Mouse (Mus musculus): Measurements from ENCODE around the gene Rabep1.
"Not testable (repeated sequence)": the region's sequence is repeated elsewhere in the genome, so short reads cannot be mapped to it uniquely, and the experiment has no call there.

Rabep1 gene

DNA sequence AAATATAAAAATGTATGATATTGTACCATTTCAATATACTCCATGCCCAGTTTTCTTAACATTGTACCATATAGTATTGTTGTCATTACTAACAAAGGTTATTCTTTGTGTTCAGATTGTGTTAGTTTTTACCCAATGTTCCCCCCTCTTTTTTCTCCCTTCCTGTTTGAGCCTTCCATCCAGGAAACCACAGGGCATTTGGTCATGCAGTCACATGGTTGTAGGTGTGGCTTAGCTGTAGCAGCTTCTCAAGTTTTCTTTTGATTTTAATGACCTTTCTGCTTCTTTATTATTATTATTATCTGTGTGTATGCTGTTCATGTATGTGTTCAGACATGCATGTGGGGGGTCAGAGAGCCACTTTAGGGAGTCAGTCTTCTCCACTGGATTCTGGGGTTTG, 47.0 kb downstream of the Rabep1 start:
- no peak for DNase-seq (ENCODE audit: low read depth, low spot score)

DNA sequence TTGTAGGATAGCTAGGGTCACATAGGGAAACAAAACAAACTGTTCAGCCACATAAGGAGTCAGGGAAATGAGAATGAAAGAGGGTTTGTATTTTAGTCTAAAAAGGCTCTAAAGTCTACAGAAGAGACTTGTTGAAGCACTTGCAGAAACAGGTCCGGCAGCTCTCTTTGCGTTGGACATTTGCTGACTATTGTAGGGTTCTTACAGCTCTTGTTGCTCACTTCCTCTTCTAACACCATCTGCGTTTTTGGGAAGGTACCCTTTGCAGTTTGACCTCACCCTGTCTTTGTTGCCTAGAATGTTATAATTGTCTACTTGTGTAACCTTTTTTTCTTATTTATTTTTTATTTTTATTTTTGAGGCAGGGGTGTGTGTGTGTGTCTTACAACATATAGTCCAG, 53.1 kb downstream of the Rabep1 start:
- DNase-seq (ENCODE audit: low read depth, low spot score), result no peak

DNA sequence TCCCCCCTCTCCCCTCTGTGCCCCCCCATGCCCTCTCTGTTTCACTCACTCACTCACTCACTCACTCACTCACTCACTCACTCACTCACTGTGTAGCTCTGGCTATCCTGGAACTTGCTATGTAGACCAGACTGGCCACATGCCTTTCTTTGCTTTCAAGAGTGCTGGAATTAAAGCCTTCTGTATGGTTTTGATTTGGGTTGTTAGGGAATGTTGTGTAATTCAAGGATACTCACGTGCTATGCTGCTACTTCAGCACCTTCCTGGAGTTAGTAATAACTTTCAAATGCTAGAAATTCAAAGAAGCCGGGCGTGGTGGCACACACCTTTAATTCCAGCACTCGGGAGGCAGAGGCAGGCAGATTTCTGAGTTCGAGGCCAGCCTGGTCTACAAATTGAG, 53.6 kb downstream of the Rabep1 start:
- DNase-seq (ENCODE audit: low read depth, low spot score), result not testable (repeated sequence)

DNA sequence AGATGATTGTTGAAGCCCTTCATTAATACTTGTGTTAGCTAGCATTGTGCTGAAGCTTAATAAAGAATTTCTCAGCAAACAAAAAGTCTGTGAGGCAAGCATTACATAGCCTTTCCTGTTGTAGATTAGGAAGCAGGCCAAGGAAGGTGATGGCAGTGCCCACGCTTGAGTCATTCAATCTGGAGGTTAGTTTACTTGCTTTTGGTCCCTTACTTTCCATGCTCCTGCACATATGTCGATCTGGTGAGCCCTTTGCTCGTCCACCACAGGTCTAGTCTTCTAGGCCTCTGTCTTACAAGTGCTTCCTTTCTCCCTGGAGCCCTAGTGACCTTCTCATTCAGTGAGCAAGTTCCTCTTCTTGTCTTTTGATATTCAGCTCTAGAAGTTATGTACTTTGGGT, 62.1 kb downstream of the Rabep1 start:
- no peak for DNase-seq (ENCODE audit: low read depth, low spot score)

DNA sequence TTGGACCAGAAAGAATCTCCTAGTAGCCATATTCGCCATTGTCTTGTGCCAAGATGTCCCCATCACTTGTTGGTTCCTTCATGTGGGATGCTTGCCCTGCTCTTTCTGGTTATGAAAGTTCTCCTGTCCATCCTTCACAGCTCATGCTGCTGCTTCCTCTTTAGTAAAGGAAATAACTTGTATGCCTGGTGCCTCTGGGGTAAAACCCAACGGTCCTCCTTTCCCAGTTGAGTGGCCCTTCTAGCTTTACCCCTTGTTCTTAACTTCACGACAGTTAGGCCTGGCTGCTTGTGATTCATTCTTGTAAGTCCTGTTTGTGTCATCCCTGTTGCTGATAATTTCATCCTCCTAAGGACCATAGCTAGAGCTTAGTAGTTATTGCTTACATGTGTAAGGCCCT, 66.7 kb downstream of the Rabep1 start:
- no peak for DNase-seq (ENCODE audit: low read depth, low spot score)

DNA sequence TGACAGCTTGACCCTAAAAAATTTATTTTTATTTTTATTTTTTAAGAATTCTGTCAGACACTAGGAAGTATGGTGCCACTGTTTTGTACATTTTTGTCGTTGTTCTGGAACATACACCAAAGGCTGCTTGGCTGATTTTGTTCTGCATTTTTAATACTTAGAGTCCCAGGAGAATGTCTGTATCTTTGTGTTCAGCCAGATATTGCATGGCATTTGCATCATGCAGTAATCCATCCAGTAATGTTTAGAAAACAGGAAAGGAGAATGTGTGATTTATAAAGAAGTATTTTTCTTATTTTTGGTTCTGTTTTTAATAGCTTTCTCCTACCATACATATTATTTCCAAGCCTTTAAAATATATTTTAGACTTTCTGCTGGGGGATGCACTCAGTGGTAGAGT, 67.3 kb downstream of the Rabep1 start:
- no peak for DNase-seq (ENCODE audit: low read depth, low spot score)

DNA sequence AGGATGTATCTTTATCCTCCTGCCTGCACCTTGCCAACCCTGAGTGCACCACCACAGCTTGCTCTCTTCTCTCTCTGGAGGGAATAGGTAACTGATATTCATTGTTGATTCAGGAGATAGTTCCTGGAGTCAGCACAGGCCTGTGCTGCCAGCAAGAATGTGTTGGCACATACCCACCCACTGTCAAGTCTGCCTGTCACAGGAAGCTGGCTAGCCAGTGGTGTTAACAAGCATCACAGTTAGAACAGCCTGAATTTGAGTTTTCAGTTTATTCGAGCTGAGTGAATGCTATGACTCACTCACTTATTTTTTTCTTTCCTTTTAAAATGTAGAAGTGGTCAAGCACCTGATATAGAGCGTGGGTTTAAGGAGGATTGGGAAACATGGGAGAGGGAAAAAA, 73.3 kb downstream of the Rabep1 start:
- DNase-seq (ENCODE audit: low read depth, low spot score), result no peak

DNA sequence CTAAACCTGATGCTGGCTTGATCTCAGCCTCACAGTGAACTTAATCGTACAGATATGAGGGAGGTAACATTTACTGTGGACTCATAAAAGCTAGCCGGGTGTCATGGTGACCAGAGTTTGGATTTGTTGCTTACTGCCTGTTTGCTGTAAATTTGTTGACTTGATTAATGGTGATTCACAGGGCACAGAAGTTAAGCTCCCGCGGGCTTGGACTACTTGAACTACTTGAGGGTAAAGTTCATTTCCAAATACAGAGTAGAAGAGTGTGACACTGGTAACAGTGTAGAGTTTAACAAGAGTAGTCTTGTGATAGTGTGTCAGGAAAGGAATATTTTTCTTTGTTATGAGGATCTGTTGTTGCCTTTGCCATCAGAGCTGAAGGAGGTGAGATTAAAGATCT, 74.9 kb downstream of the Rabep1 start:
- no peak for DNase-seq (ENCODE audit: low read depth, low spot score)

DNA sequence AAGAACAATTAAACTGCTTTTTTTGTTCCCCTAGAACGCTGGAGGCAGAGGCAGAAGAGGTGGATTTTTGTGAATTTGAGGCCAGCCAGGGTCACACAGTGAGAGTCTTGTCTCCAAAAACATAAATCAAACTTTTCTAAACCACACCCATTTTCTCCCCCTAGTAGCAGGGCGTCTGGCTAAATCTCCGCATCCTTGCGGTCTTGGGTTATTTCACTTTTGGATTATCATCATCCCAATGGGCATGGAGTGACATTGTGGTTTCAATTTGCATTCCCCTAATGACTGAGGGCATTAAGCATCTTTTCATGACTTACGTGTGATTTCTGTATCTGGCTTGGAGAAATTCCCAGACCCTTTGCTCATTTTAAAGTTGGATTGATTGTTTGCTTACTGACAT, 86.9 kb downstream of the Rabep1 start:
- DNase-seq (ENCODE audit: low read depth, low spot score), result no peak

DNA sequence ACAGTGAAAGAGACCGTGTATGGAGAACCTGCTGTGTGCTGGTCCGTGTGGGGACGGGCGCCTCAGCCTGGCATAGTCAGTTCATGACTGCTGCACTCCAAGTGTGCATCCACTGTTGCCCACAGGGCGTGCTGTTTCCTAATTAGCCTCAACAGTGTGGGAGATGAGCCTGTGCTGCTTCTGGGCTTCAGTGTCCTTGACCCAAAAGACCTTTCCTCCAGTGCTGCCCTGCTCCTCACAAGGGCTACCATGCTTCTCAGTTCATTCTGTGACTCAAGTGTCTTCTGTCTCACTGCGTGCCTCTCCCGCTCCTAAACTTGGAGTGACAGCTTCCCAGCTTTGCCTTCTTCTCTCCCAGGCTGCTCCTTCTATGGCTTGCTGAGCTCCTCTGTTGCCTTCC, 90.7 kb downstream of the Rabep1 start:
- no peak for DNase-seq (ENCODE audit: low read depth, low spot score)

DNA sequence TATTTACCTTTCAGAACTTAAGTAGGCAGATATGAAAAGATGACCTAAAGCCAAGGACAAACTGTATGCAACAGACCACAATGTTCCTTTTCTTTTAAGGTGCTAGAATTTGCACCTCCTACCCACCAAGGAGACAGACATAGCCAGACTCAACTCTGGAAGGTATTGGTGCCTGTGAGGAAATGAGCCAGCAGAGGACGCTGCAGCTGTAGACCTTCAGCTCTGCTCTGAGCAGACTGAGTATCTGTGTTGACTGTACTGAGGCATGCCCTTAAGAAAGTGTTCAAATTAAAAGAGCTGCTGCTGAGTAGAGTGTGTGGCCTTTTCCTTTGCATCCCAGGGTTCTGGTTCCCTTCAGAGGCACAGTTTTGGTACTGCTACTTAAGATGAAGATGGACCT, 98.0 kb downstream of the Rabep1 start:
- no peak for DNase-seq (ENCODE audit: low read depth, low spot score)

DNA sequence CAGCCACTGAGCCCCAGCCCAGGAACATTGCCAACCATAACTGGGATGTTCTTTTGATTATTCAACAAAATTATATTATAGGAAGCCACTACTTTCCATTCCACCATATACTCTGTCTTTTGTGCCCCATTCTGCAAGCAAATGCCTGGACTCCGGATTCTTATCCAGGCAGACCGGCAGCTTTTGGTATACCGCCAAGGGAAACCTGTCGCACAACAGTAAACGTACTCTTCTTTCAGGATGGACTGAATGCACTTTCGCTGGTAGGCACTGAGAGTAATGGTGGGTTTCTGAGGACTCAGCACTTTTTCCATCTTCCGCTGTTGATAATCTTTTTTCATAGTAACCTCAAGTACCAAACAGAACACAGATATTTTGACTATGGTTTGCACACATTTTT, 99.1 kb downstream of the Rabep1 start:
- DNase-seq (ENCODE audit: low read depth, low spot score), result no peak

DNA sequence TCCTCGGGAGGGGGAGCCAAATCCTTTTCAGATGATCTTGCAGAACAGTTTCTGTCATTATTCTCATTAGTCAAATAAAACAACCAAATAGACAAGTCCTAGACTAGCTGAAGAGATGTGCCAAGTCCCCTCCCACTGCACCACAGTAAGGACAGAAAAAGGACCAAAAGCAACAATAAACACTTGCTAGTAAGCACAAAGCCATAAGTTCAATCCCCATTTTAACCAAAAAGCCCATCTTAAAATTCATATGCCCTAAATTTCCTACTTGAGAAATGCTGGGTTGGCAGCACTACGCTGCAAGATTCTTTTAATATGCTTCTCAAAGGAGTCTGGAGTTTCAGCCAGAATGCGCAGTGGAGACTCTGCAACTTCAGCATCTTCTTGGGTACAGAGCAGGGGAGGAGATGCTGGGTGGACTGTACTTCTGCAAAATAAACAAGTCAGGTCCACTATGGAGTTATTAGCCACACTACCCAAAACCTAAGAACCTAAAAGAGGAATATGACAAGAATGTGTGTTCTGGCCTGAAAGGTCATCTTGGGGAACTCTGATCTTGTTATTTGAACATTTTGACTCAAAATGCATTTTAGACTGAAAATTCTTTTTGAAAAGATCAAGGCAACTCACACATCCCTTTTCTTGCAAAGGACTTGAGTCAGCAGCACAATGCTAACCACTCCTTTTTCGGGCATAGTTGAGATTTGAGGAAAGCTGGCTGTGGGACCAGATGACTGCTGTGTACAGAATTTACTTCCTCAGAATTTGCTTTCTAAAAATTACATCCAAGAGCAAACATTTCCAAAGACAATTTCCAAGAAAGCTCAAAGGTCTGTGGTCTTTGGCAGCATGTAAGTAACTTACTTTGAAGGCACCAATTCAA, 100.6 kb downstream of the Rabep1 start:
- no peak for DNase-seq (ENCODE audit: low read depth, low spot score)

DNA sequence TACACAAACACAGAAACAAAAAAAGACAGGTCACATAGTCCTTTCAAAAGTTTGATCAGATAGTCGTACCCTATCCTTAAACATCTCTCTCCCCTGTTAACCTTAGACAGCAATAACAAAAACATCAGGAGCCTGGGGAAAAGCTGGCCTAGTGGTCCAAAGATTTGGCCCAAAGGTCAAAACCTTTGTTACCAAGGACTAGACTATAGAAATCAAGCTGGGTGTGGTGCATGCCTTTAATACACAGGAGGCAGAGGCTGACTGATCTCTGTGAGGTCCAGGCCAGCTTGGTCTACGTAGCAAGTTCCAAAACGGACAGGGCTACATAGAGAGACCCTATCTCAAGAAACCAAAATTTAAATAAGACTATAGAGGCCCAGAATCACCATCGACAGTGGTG, 110.1 kb downstream of the Rabep1 start:
- no peak for DNase-seq (ENCODE audit: low read depth, low spot score)

DNA sequence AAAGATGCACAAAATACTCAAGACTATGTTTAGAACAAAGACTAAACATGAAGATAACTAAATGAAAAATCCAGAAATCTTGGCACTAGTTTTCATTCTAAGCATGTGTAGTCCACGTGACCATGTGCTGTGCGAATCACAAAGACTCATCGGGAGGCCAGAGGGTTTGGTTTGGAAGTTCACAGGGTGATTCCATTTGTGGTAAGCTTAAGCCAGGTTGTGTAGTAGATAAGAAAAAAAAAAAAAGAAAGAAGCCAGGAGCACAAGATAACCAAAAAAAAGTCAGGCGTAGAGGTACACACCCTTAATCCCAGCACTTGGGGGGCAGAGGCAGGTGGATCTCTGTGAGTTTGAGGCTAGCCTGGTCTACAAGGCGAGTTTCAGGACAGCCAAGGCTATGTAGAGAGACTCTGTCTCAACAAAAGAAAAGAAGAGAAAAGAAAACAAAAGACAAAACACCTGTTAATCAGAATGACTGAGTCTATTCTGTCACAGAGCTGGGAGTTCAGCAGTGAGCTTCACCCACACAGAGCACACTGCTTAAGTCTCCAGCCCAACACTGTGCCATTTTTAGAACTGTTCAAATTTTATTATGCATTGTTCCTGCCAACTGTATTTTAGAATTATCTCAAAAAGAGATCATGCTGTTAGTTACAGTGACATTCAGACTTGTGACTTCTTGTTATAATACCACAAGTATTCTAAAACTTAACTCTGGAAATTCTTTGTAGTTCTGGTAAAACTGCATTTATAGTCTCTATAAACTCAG, 116.4 kb downstream of the Rabep1 start:
- DNase-seq (ENCODE audit: low read depth, low spot score), result no peak

DNA sequence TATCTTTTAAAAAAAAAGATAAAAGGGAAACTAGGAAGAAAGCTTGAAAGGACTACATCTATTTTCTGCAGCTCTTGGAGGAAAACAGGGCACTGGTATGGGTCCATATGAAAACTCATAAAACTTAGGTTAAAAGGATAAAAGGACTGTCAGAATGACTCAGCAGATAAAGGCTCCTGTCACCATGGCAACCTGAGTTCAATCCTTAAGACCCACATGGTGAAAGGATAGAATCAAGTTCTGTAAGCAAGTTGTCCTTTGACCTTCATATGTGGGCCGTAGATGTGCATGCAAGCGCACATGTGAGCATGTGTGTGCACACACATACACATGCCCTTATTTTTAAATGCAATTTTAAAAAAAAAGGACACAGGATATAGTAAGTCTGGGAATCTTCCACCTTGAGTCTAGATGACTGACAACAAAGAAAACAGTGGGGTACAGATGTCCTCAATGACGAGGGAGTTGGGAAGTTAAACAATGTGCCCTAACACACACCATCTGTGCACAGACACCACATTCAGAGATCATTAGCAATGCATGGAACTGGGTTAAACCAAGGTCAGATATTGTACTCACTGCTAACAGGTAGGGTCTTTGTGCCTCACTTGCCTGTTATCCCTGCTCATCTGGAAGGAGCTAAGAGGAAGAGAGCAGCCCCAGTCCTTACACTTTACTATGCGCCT, 119.8 kb downstream of the Rabep1 start:
- DNase-seq (ENCODE audit: low read depth, low spot score), result no peak

DNA sequence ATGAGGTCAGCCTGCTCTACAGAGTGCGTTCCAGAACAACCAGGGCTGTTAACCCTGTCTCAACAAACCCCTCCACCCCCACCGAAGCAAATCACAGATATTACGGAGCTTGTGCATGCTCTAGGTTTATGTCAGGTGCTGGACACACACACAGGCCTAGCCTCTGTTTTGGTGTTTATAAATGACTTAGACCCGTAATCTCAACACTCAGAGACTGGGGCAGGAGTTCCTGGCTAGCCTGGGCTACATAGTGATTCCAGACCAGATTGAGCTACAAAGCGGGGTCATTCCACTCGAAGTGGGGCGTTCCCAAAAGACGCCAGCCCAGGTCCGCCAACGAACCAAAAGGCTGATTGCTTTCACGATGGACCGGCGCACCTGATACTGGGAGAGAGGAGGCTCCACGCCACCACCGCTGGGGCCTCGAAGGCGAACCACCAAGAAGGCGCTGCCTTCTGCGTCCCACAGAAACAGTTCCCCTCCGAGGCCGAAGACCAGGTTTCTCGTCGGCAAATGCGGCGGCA, 124.8 kb downstream of the Rabep1 start:
- peak; percentile 19 for DNase-seq (ENCODE audit: low read depth, low spot score)

DNA sequence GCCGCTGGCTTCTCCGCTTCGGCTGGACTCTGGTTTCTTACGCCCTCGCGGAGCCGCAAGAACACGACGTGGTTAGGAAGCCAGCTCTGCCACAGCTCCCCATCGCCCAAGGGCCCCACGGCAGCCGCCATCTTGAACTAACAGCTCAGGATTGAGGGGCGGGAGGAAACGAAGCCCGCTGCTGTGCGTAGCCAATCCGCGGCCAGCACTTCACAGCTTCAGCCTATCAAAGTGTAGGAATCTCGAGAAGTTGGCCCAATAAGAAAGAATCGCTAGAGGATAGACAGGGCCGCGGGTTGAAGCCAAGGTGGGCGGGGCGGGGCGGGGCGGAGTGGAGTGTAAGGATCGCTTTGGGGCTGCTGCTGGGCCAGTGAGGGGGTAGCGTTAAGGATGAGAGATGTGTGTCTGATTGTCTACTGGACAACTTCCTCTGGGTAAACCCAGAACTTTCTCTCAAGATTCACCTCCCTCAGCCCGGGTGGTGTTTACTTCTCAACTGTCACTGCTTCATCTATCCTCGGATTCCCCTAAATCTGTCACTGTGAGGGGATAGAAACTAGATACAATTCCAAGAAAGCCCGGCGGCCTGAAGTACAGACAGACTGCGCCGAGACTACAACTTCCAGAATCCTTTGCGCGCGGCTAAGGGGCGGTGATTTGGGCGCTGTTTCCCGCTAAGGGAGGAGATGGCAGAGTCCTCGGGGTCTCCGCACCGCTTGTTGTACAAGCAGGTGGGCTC, 125.4 kb downstream of the Rabep1 start, which contains the start of the genes Nup88 and Rpain:
Gene Nup88, minus strand, starts transcription at position 153 of the 739 bp plus-strand sequence.
Gene Rpain, plus strand, starts transcription at position 393 of the 739 bp plus-strand sequence.
- DNase-seq (ENCODE audit: low read depth, low spot score), result peak; percentile 96

DNA sequence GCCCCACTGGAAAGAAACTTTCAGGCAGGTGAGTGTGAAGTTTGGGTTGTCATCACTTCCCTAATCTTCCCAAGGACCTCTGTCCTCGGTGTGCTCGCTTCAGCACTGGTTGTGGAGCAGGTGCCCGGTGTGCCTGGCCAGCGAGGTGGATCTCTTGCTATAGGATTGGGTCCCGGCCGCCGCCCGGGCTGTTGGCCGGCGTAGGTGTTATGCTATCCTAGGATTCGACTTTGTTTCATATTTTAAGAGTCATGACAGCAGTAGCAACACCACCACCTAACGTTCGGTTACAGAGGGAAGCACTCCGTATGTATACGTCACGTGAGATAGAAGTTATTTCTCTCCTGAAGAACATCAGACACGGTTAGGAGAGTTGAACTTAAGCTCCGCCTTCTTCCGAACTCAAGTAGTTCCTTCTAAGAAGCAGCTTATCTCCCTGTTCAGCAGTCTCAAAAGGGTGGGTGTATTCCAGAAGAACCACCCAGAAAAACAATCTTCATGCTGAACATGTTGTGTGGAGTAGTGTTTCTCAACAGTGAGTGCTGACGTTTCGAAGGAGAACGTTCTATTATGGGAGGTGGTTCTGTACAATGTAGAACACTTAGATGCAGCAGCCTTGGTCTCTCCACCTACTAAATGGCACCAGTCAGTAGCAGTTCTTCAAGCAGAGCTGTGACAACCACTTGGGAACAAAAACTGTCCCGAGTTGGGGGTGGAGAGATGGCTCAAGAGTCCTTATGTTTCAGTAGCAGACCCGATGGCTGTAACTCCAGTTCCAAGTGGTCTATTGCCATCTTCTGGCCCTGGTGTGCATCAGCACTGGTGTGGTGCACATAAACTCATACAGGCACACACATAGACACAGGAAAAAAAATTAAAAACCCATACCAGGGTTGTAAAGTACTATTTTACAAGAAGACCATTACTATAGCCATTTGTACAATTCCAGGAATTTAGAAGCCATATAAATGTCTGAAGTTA, 126.3 kb downstream of the Rabep1 start:
- no peak for DNase-seq (ENCODE audit: low read depth, low spot score)

DNA sequence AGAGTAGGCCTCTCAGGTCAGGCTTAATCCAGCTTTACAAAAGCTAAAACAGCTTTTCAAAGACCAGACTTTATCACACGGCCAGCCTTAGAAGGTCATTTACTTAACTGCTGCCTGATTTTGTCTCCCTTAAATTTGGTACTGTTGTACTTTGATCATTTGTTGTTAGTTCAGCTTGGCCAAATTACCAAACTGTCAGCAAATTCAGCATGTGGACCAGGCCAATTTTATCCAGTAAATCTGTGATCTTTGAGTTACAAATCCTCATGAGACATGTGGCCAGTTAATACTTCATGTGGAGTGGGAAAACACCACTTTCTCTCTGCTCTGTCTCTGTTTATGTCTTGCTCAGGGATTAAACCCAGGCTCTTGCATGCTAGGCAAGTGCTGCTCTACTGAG, 128.0 kb downstream of the Rabep1 start:
- no peak for DNase-seq (ENCODE audit: low read depth, low spot score)
